Mouse (Mus musculus): ENCODE data around the gene Irf4.

DNA sequence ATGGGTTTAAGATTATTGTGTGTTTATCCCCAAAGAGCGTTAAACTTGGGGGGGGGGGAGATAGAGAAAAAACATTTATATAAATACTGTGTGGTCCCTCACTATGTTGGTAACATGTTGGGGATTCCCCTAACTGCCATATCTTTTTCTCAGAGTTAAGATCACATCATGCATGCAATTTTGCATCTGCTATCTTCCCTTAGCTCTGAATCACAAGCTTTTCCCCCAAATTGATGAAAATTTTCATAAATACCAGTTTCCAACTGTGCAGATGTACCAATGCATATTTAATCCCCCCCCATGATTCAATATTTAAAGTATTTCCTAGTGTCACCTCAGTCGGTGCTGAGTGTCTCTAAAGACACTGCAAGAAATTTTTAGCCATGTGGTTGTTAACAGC, 11.8 kb upstream of the Irf4 start:
- TF ChIP-seq CTCF (IDR thresholded peaks at IDR 0.05; ENCODE audit: control insufficient read depth, insufficient read depth, low read length) (no peak), POLR2A (IDR thresholded peaks at IDR 0.05; ENCODE audit: borderline replicate concordance, control insufficient read depth, low read depth, low read length) (no peak)

All from bone marrow, adult 2 months (tissue).